ENCODE assay signal across 10 mouse cellular contexts in genomic region chr6:141380927-141381326, GRCm38 (mm10).
DNase-seq lines count a peak whose midpoint lies in the region; ATAC-seq lines count a peak whose summit lies in the region.
"Had no signal": no experiment of that assay in that cellular context is flagged by ENCODE, and none has a peak within 500 bp of the region (broad histone marks: within the 10 kb centered on the region; RNA-seq: fewer than 3 reads in every experiment).

No protein-coding gene starts in this region.

- H3K9me3 ChIP-seq in kidney, embryonic 14.5 days (ENCODE audit: control insufficient read depth, low read length) = no peaks in the 10 kb centered on the region
- H3K9me3 ChIP-seq in embryonic facial prominence, embryonic 12.5 days = no peaks in the 10 kb centered on the region
- H3K9me3 ChIP-seq in limb, embryonic 10.5 days (replicated peaks) = no peaks in the 10 kb centered on the region
- H3K9me3 ChIP-seq in neural tube, embryonic 15.5 days (replicated peaks) = no peaks in the 10 kb centered on the region
- H3K9me3 ChIP-seq in forebrain, embryonic 11.5 days (ENCODE audit: control insufficient read depth, low read length) = no peaks in the 10 kb centered on the region

- no peak overlapping the region for H3K9ac ChIP-seq in kidney, embryonic 14.5 days (ENCODE audit: low read depth, low read length)
- no peak overlapping the region for H3K9ac ChIP-seq in embryonic facial prominence, embryonic 12.5 days
- H3K9ac ChIP-seq in neural tube, embryonic 15.5 days (replicated peaks) = no peak overlapping the region
- no peak overlapping the region for H3K9ac ChIP-seq in forebrain, embryonic 11.5 days (ENCODE audit: low read length)

- no peak overlapping the region for H3K4me3 ChIP-seq in kidney, embryonic 14.5 days (ENCODE audit: low read length)
- H3K4me3 ChIP-seq in embryonic facial prominence, embryonic 12.5 days = no peak overlapping the region
- no peak overlapping the region for H3K4me3 ChIP-seq in limb, embryonic 10.5 days
- no peak overlapping the region for H3K4me3 ChIP-seq in neural tube, embryonic 15.5 days (replicated peaks)
- H3K4me3 ChIP-seq in forebrain, embryonic 11.5 days (ENCODE audit: low read depth, low read length) = no peak overlapping the region

- peaks cover 19% of the 10 kb centered on the region; the same call in 1 of the 2 replicates for H3K4me1 ChIP-seq in kidney, embryonic 14.5 days (ENCODE audit: control insufficient read depth, insufficient read depth, low read length)
- peaks cover 13% of the 10 kb centered on the region for H3K4me1 ChIP-seq in embryonic facial prominence, embryonic 12.5 days
- H3K4me1 ChIP-seq in limb, embryonic 10.5 days = peaks cover 24% of the 10 kb centered on the region
- H3K4me1 ChIP-seq in neural tube, embryonic 15.5 days = peaks cover 14% of the 10 kb centered on the region
- H3K4me1 ChIP-seq in forebrain, embryonic 11.5 days (replicated peaks; ENCODE audit: control insufficient read depth, insufficient read depth, low read length) = no peaks in the 10 kb centered on the region

- no peaks in the 10 kb centered on the region for H3K36me3 ChIP-seq in kidney, embryonic 14.5 days (ENCODE audit: control insufficient read depth, insufficient read depth, low read length)
- no peaks in the 10 kb centered on the region for H3K36me3 ChIP-seq in embryonic facial prominence, embryonic 12.5 days
- H3K36me3 ChIP-seq in limb, embryonic 10.5 days = no peaks in the 10 kb centered on the region
- H3K36me3 ChIP-seq in neural tube, embryonic 15.5 days = no peaks in the 10 kb centered on the region
- H3K36me3 ChIP-seq in forebrain, embryonic 11.5 days (ENCODE audit: control insufficient read depth, insufficient read depth, low read length) = no peaks in the 10 kb centered on the region
- H3K36me3 ChIP-seq: G1E had no signal

- H3K4me2 ChIP-seq in kidney, embryonic 14.5 days (replicated peaks; ENCODE audit: low read depth, low read length) = peak overlapping the region; percentile 31
- peak overlapping the region; percentile 32 for H3K4me2 ChIP-seq in embryonic facial prominence, embryonic 12.5 days (replicated peaks)
- peak overlapping the region; percentile 33 for H3K4me2 ChIP-seq in neural tube, embryonic 15.5 days
- H3K4me2 ChIP-seq in forebrain, embryonic 11.5 days (ENCODE audit: low read depth, low read length, severe bottlenecking) = no peak overlapping the region

- ATAC-seq in kidney, embryonic 14.5 days (ENCODE audit: low FRiP score, low TSS enrichment) = peak; percentile 80
- ATAC-seq in embryonic facial prominence, embryonic 12.5 days (ENCODE audit: insufficient number of reproducible peaks, insufficient read depth, low FRiP score, low TSS enrichment) = 0 out of 2 replicates have a peak, but pooled peaks have one; percentile 22
- peak; percentile 70; the same call in 1 of the 2 replicates for ATAC-seq in neural tube, embryonic 15.5 days (ENCODE audit: low FRiP score)
- ATAC-seq in forebrain, embryonic 11.5 days (replicated peaks; ENCODE audit: low FRiP score) = no peak

- H3K27ac ChIP-seq in kidney, embryonic 14.5 days (ENCODE audit: low read depth, low read length) = peak overlapping the region; percentile 66; the same call in 1 of the 2 replicates
- peak overlapping the region; percentile 56 for H3K27ac ChIP-seq in embryonic facial prominence, embryonic 12.5 days
- peak overlapping the region; percentile 67 for H3K27ac ChIP-seq in limb, embryonic 10.5 days
- H3K27ac ChIP-seq in neural tube, embryonic 15.5 days (replicated peaks) = peak overlapping the region; percentile 48; the same call in 1 of the 2 replicates
- no peak overlapping the region for H3K27ac ChIP-seq in forebrain, embryonic 11.5 days (ENCODE audit: low read depth, low read length)
- H3K27ac ChIP-seq: macrophage had no signal

- no peak for DNase-seq in kidney, postnatal 25 days
- peak; percentile 34 for DNase-seq in limb, embryonic 10.5 days (ENCODE audit: low spot score)
- no peak for DNase-seq in right cerebral cortex, adult 18-20 months
- DNase-seq in adrenal gland, adult 8-10 months = no peak
- no peak for DNase-seq in forebrain, embryonic 11.5 days (ENCODE audit: low spot score)

- H3K27me3 ChIP-seq in kidney, embryonic 14.5 days (ENCODE audit: control insufficient read depth, insufficient read depth, low read length) = no peaks in the 10 kb centered on the region
- H3K27me3 ChIP-seq in embryonic facial prominence, embryonic 12.5 days = no peaks in the 10 kb centered on the region
- H3K27me3 ChIP-seq in limb, embryonic 10.5 days (ENCODE audit: low read depth, poor library complexity, severe bottlenecking) = no peaks in the 10 kb centered on the region
- H3K27me3 ChIP-seq in neural tube, embryonic 15.5 days (replicated peaks) = no peaks in the 10 kb centered on the region
- no peaks in the 10 kb centered on the region for H3K27me3 ChIP-seq in forebrain, embryonic 11.5 days (ENCODE audit: control insufficient read depth, insufficient read depth, low read length)

- WGBS in kidney, embryonic 14.5 days = 18% methylated on average over 12 of the region's 12 CpGs
- WGBS in embryonic facial prominence, embryonic 12.5 days = 18% methylated on average over 12 of the region's 12 CpGs
- WGBS in limb, embryonic 10.5 days = 45% methylated on average over 12 of the region's 12 CpGs
- 17% methylated on average over 12 of the region's 12 CpGs for WGBS in neural tube, embryonic 15.5 days
- WGBS in forebrain, embryonic 11.5 days = 71% methylated on average over 12 of the region's 12 CpGs
